Comparison of ENCODE assay signal across 24 mouse cellular contexts in the genomic region with DNA sequence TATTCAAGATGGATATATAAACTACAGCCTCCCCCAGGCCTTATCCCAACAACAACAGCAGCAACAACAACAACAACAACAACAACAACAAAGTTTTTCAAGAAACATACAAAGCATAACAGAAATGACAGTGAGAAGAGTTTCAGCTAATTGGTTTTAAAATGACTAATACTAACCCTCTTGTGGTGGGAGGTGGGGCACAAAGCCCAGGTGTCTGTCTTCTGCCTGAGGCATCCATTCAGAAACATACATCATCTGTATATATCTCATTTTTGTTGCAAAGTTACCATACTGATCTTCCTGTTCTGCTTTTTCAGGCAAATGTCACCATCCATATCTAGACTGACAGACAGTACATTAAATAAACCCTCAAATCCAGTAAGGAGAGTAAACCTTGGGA.
DNase-seq lines count a peak whose midpoint lies in the region; ATAC-seq lines count a peak whose summit lies in the region.
"Had no signal": no experiment of that assay in that cellular context is flagged by ENCODE, and none has a peak within 500 bp of the region (broad histone marks: within the 10 kb centered on the region; RNA-seq: fewer than 3 reads in every experiment).

No protein-coding gene starts in this region.

- no peaks in the 10 kb centered on the region for H3K36me3 ChIP-seq in hindbrain, embryonic 10.5 days
- H3K36me3 ChIP-seq in hindbrain, embryonic 14.5 days (replicated peaks; ENCODE audit: control insufficient read depth, insufficient read depth) = no peaks in the 10 kb centered on the region
- no peaks in the 10 kb centered on the region for H3K36me3 ChIP-seq in midbrain, embryonic 12.5 days
- H3K36me3 ChIP-seq: embryonic facial prominence, embryonic 13.5 days; heart, embryonic 12.5 days had no signal

- DNase-seq in hindbrain, embryonic 10.5 days (ENCODE audit: low spot score) = no peak
- no peak for DNase-seq in hindbrain, embryonic 14.5 days (ENCODE audit: low spot score)
- DNase-seq in spleen, postnatal 36 days (ENCODE audit: low spot score in 2 of 2) = peak; percentile 28 to 29
- no peak for DNase-seq in spleen, postnatal 10 days (ENCODE audit: low spot score in 2 of 2)
- no peak for DNase-seq in thymus, postnatal 25 days
- DNase-seq: adrenal gland, postnatal 14 days; cerebellum, adult 8-10 months; embryo, embryonic 11 days; gastrocnemius, postnatal 14 days; heart, adult 18-20 months; heart, postnatal 10 days; kidney, postnatal 36 days; layer of hippocampus, postnatal 36 days; liver, postnatal 0 days; thymus, adult 18-20 months; thymus, postnatal 4 days had no signal

- H3K9me3 ChIP-seq in hindbrain, embryonic 10.5 days = no peaks in the 10 kb centered on the region
- H3K9me3 ChIP-seq in hindbrain, embryonic 14.5 days (ENCODE audit: control insufficient read depth, low read length) = no peaks in the 10 kb centered on the region
- no peaks in the 10 kb centered on the region for H3K9me3 ChIP-seq in midbrain, embryonic 12.5 days
- H3K9me3 ChIP-seq: embryonic facial prominence, embryonic 13.5 days; heart, embryonic 12.5 days had no signal

- no peak overlapping the region for H3K4me2 ChIP-seq in hindbrain, embryonic 14.5 days (replicated peaks)
- H3K4me2 ChIP-seq in midbrain, embryonic 12.5 days (replicated peaks) = no peak overlapping the region
- H3K4me2 ChIP-seq: embryonic facial prominence, embryonic 13.5 days; heart, embryonic 12.5 days had no signal

- H3K4me1 ChIP-seq in hindbrain, embryonic 10.5 days (replicated peaks) = peaks cover 58% of the 10 kb centered on the region
- H3K4me1 ChIP-seq in hindbrain, embryonic 14.5 days (replicated peaks; ENCODE audit: control insufficient read depth, insufficient read depth, low read length) = peaks cover 44% of the 10 kb centered on the region
- H3K4me1 ChIP-seq in midbrain, embryonic 12.5 days = peaks cover 46% of the 10 kb centered on the region

- H3K27me3 ChIP-seq in hindbrain, embryonic 10.5 days (ENCODE audit: insufficient read depth, poor library complexity, severe bottlenecking) = no peaks in the 10 kb centered on the region
- H3K27me3 ChIP-seq in hindbrain, embryonic 14.5 days (ENCODE audit: control insufficient read depth, insufficient read depth, low read length) = no peaks in the 10 kb centered on the region
- 0 out of 2 replicates have a peak, but pooled peaks cover 8% of the 10 kb centered on the region for H3K27me3 ChIP-seq in midbrain, embryonic 12.5 days
- H3K27me3 ChIP-seq: embryonic facial prominence, embryonic 13.5 days; heart, embryonic 12.5 days had no signal

- H3K4me3 ChIP-seq in hindbrain, embryonic 10.5 days = no peak overlapping the region
- no peak overlapping the region for H3K4me3 ChIP-seq in hindbrain, embryonic 14.5 days (replicated peaks; ENCODE audit: low read length)
- H3K4me3 ChIP-seq in midbrain, embryonic 12.5 days = no peak overlapping the region
- H3K4me3 ChIP-seq: embryonic facial prominence, embryonic 13.5 days; erythroblast, embryonic 14.5 days; heart, embryonic 12.5 days had no signal

- no peak overlapping the region for H3K9ac ChIP-seq in hindbrain, embryonic 14.5 days
- no peak overlapping the region for H3K9ac ChIP-seq in midbrain, embryonic 12.5 days (replicated peaks)
- H3K9ac ChIP-seq: embryonic facial prominence, embryonic 13.5 days; heart, embryonic 12.5 days; liver, postnatal 0 days had no signal

- H3K27ac ChIP-seq in hindbrain, embryonic 10.5 days = peak overlapping the region; percentile 77; the same call in 1 of the 2 replicates
- H3K27ac ChIP-seq in hindbrain, embryonic 14.5 days = no peak overlapping the region; the same call in 1 of the 2 replicates
- H3K27ac ChIP-seq in midbrain, embryonic 12.5 days (replicated peaks) = peak overlapping the region; percentile 81
- H3K27ac ChIP-seq: embryonic facial prominence, embryonic 13.5 days; macrophage had no signal

- ATAC-seq in hindbrain, embryonic 14.5 days (ENCODE audit: low FRiP score) = no peak
- no peak for ATAC-seq in midbrain, embryonic 12.5 days (ENCODE audit: low FRiP score, low read depth)
- no peak for ATAC-seq in frontal cortex, adult (ENCODE audit: low TSS enrichment)
- ATAC-seq: intestine, postnatal 0 days; liver, postnatal 0 days; lung, postnatal 0 days had no signal

Comparison
In these comparisons a context has a peak if more than half of its experiments do, and no peak if none do; other contexts are left out.
1. DNase-seq: peak in spleen, postnatal 36 days (2 of 2); none in hindbrain, embryonic 10.5 days (single experiment), hindbrain, embryonic 14.5 days (single experiment), spleen, postnatal 10 days (0 of 2) and thymus, postnatal 25 days (single experiment).